Mouse (Mus musculus) megakaryocyte, embryonic 14.5 days (primary cell): ENCODE results near the gene Prp2.

Experiments used
- FLI1 ChIP-seq: IDR thresholded peaks from 2 replicates; pipeline ENCODE4 v1.6.1; 2012; ENCODE audit warnings: low read length, inconsistent platforms, mixed read lengths
- GATA1 ChIP-seq: IDR thresholded peaks from 3 replicates; pipeline ENCODE4 v1.6.1; 2012; ENCODE audit warnings: mixed read lengths, low read length, inconsistent platforms, borderline replicate concordance

DNA sequence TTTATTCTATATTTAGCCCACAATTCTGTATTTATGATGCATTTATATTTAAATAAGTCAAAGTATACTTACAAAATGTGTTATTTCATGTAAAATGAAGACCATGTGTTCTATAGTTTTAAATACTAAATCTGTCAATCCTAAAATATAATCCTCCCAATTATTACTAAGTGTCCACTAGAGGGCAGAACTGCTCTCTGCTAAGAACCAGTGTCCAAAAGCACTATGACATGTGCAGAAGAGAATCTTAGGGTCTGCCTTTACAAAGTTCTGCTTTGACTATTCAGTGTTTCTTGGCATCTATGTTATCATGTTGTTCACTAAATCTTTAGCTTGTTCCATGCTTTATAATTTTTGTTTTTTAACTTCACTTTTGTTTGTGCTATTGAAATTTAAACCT, 53.7 kb downstream of the Prp2 start:
- TF ChIP-seq GATA1: no peak
- no peak for TF ChIP-seq FLI1
